Mouse (Mus musculus): ENCODE data around the gene Tmcc3. TPM values are rescaled to one million over a fixed set of nuclear protein-coding genes. Genes with fewer than 3 reads are reported as not detected.

Tmcc3 gene
- polyA plus RNA-seq (2012; fragmentation: generic; extraction: Trizol), result 1 to 10 TPM in 1 of 2 experiments, under 1 TPM in 1; 0.57 to 5.3 TPM

GRCm38 (mm10) chr10:94311511-94312006 is at the start of gene Tmcc3:
Gene Tmcc3 (plus strand): TSS chr10:94311949.

DNA sequence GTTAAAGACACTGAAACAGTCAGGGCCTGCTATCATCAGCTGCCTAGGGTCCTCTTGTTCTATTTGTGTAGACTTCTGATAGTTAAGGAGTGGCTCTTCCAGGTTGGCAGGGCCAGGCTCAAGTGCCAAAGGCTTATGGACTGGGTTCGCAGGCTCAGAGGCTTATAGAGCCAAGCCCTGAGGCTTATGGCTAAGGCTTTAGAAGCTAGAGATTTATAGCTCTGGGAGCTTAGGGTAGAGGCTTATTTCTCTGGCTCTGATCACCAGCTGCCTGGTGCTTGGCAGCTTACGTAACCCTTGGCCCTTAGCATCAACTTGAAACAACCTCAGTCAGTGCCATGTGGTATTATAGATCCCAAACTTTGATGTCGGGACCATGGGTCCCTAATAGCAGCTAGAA is 13.3 kb upstream of the Tmcc3 start, which contains the start of gene Gm4792:
Gene Gm4792, minus strand, starts transcription at position 233 of the 400 bp plus-strand sequence.

Other genes starting within 250 kb of the Tmcc3 start
- 1 to 10 TPM; 1.8 to 8.2 TPM for gene Nr2c1, start 163.9 kb upstream of the Tmcc3 start, polyA plus RNA-seq (2012; fragmentation: generic; extraction: Trizol)
- 100 to 1,000 TPM; 334 to 421 TPM for gene Ndufa12, start 113.2 kb upstream of the Tmcc3 start, polyA plus RNA-seq (2012; fragmentation: generic; extraction: Trizol)
- gene Gm4792, start 13.2 kb upstream of the Tmcc3 start, polyA plus RNA-seq (2012; fragmentation: generic; extraction: Trizol), result not detected

Data from C3H10T1/2 (cell line).